Mouse (Mus musculus) 3134 (cell line): Measurements from ENCODE around the gene Magohb.
"Not testable (repeated sequence)": the region's sequence is repeated elsewhere in the genome, so short reads cannot be mapped to it uniquely, and the experiment has no call there.

Experiments used
- DNase-seq: peaks from one replicate; pipeline ENCODE4 v3.0.0-alpha.2; 2011; ENCODE audit warnings: low spot score; ENCODE audit not compliant: insufficient read length; ENCODE audit errors: extremely low read depth

Gene Magohb

DNA sequence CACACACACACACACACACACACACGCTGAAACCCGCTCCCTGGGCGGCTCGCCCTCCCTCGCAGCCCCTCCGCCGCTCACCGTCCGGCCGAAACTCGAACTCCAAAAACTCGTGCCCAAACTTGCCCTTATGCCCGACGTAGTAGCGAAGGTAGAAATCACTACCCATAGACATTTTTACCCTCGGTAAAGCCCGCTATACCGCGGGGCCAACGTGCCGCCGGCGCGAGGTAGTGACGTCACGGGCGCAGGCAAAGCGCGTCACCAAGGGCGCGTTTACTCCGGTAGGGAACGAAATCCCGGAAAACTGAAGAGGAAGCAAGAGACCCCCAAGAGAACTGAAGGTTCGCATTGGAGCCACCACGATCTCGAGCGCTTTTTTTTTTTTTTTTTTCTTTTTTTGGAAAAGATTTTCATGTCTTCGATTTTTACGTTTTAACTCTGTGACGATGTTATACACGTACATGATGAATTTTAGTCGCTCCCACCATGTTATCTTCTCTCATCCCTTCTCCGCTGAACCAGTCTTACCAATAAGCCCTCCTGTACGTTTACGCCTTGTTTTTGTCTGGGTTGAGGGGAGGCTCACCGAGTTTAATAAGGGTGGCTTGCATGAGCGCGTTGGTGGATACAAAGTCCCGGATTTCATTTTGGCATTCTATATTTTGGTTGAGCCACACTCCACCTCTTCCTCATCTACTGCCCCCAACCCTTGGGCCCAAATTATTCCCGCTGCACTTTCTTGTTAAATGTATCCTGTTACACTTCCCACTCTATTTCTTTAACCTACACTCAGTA is at the start of gene Magohb:
Magohb (minus strand) TSS at position 254 of the 798 bp plus-strand sequence.
- peak; percentile 74 for DNase-seq

DNA sequence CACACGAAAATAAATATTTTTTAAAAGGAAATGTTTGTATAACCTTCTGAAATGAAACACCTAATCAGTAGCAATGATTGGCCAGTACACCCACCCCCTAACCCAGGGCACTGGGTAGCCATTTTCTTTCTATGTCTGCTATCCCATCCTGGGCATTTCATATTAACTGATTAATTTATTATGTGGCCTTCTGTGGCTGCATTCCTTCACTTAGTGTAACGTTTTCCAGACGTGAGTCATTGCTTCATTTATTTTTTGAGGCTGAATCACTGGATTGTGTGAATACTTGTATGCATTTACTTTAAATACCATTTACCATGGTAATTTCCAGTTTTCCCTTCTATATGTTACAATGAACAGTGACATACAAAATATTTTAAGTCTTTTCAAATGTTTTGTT is 47.0 kb upstream of the Magohb start:
- peak; percentile 62 for DNase-seq

DNA sequence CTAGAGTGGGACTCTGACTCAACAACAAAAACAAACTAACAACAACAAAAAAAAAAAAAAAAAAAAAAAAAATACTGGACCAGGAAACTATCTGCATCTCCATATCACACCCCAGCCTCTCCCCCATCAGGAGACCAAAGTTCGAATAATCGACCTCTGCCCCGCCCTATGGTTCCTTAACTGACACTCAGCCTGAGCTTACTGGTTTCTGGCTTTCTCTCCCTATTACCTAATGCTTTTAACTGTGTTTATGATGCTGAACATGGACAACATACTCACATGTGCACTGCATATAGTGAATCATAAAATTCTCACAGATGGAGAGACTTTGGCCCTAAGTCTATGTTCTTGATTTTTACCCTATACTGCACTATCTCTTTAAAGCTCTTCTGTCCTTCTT is 46.3 kb upstream of the Magohb start:
- no peak for DNase-seq

DNA sequence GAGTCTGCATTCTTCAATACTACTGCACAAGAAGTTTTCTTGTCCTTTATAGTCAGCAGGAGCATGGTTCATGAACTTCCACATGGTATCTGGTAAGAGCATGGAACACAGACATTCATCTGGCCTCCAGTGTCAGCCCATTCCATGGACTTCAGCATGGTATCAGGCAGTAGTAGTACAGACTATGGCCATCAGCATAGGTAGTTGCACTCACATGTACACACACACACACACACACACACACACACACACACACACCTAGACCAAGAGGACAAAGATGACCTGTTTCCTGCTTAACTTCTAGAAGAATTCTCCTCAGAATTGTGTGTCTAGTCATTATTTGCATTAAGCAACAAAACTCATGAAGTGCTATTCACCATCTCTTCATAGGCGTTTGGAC is 45.7 kb upstream of the Magohb start:
- no peak for DNase-seq

DNA sequence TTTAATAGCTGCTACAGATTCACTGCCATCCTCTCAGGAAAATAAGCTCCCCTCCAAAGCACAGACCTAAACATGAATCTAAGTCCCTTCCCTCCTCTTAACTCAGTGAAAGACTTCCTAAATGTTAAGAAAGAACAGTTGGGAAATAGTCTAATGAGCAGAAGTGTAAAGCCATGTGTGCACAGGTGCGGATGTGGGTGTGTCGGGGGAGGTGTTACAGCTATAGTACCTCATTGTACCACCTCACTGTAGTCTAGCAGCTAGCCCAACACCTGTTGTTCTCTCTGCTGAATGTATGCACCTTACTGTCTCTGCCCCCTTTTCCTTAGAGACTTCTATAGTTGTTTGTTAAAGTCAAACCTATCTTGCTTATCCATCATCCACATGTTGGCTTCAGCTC is 34.0 kb upstream of the Magohb start:
- DNase-seq = no peak

DNA sequence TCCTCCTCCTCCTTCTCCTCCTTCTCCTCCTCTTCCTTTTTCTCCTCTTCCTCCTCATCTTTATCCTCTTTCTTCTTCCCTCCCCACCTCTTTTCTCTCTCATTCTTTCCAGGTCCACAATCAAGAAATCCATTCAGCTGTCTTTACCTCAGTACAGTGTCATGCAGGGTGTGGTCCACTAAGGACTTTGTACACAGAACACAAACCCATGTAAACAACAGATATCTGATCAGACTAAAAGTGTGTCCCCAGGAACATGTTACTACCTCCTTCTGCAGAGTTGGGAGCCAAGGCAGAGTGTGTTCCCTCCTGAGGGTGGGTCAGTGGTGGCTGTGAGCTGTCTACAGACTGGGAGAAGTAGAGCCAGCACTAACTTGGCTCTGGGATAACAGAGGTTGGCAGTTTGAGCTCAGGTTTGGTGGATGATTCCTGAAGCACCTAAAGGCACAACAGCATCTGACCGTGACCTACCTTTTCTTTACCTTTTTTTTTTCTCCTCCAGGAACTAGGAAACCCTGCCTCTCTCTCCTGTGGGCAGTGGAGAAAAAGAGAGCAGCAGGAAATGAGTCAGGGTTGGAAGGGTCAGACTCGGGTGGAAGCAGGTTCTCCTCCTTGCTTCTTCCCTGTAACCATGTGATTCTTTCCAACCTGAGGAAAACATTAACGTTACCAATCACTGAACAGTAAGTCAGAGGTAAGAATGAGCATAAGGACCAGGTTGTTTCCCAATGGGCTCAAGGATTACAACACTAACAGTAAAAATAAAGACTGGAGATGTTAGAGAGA is 29.0 kb upstream of the Magohb start:
- DNase-seq = no peak

DNA sequence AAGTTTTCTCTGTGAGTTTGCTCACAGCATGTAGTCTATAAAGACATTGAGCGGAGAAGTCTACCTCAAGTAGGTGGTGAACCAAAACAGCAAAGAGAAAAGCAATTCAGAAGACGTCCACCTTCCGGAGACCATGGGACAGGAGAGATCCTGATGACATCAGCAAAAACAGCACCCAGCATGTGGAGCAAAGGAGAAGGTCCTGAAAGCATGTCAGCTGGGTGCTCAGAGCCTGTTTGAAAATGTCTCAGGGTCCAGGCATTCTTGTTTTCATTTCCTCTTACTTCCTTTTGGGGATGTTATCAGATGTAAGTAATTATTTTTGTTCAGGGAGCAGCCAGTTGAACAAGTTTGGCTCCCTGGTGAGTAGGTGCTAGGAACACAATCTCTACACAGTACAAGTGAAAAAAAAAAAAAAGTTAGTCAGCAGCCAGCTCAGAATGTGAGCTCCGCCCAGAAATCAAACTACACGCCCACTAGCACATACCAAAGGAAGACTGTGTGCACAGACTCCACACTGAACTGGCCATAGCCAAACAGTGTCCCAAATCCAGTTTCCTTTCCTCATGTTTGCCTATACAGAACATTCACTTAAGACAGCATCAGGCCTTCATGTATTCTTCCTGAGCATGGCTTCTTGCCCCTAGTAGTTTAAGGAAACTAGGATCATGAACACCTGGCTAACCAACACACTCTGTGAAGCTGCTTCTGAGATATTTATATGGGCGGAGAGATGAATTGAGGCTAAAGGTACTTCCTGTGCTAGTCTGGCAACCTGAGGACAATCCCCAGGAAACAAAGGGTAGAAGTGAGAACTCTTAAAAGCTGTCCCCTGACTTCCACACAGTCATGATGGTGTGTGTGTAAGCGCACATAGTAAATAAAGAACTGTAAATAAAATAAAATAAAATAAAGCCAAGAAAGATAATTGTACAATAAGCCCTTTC is 23.4 kb upstream of the Magohb start:
- DNase-seq = peak; percentile 35

DNA sequence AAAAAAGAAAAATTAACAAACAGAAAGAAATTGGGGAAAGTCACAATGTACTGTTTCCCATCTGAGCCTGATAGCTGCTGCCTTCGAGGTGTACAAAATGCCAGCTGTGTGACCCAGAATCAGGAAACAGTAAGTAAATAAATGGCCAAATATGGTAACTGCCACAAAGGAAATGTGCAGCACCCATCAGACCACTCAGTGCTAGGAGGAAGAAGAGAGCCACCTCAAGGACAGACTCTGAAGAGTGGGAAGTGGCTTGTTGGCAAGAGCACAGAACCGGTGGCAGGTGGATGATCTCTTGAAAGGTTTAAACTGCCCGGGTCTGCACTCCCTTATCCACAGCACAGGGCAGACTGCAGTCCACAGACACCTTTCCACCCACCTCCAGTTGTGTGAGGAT is 15.0 kb upstream of the Magohb start:
- no peak for DNase-seq

DNA sequence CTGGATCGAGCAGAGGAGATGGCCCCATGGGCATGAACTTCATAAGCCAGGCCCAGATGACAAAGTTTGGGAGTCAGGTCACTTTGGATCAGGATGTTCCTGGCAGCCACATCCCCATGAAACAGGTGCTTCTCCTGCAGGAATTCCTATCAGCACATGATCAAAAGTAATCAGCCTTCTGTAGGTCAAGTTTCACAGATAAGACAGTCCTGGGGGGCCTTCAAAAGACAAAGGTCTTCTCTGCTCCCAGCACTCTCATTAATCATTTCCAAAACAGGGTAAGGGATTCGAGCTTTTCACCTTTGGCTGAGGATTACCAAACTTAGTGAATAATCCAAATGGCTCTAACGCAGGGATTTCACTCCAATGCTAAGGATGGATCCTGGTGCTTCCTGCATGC is 11.7 kb upstream of the Magohb start:
- DNase-seq = no peak

DNA sequence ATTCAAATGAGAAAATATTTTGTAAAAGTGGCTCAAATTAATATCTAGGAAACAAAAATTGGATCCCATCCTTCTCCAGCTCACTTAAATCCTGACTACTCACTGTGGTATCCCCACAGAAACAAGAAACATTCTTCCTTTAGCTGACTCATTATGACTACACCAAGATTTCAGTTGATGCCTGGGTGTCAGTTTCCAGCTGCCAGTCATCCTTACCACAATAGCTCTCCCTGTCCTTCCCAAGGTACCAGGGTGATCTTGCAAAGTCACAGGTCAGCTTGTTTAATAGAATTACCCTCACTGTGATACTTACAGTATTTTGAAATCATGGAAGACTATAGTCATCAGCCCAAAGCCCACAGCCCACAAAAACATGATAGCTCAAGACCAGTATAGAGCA is 5.5 kb upstream of the Magohb start:
- DNase-seq = peak; percentile 72

DNA sequence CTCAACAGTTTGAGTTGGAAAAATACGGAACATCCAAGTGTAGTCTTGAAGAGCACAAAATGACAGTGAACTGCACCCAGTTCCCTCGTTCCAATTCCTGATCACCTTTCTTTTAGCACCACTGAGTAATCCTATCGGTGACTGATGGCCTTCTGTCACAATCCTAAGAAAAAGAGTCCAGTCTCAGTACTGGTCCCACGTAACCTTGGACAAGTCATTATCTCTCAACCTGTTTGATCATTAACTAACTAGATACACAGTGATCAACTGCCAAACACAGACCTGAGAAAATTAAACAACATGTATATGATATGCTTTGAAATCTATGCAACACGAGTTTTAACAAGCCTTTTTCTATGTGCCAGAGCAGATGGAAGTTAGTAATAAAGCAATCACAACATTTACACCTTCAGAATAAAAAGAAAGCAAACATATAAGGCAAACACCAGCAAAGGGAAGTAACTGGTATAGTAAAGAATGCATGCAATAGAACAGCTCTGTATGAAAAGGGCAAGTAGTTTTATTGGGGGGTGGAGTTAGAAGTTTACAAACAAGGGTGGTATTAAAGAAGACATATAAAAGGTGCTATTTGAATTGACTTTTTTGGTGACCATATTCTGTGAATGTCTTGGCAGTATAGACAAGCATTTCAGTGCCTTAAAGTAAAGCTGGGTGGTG is 1.5 kb upstream of the Magohb start:
- no peak for DNase-seq

DNA sequence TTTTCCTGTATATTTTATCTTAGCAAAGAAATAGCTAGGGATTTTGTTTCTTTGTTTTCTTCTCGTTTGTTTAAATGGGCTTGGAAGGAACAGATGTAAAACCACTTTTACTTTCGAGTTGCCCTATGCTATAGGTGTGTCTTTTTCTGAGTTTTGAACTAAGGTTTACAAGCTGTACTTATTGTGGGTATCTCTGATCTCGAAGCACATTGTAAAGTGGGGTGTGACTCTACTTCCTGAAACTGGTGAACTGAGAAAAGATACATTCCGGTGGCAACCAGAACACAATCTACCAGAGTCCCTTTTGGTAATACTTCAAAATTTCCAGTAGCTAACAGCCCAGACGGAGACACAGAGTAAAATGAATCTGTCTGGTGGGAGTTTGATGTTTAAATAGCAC is 872 bp upstream of the Magohb start:
- DNase-seq = no peak

DNA sequence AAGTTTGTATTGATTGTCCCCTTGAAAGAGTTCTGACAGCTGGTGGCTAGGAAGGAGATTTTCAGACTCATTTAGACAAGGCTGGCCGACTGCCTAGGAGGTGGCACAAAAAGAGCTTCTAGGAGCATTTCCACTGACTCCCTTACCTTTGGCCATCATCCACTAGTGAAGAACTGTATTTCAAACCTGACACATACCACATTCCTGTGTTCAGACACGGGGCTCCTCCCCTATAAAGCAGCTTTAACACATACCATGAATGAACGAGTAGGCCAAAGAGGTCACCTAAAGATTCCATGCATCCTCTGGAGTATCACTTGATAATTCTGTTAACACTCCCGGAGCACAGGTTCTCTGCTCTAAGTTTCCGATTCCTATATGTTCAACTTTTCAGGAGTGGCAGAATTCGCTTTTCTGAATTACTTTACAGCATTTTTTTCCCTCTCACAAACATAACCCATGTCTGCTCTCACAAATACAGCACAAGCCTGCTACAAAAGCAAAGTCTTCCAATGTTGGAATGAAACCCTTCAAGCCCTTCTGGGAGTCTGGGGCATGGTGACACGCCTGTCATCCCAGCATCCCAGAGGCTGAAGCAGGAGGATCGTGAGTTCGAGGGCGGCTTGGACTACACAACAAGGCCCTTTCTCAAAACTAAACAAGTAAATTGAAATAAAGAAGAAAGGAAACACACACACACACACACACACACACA is 611 bp downstream of the Magohb start:
- no peak for DNase-seq

DNA sequence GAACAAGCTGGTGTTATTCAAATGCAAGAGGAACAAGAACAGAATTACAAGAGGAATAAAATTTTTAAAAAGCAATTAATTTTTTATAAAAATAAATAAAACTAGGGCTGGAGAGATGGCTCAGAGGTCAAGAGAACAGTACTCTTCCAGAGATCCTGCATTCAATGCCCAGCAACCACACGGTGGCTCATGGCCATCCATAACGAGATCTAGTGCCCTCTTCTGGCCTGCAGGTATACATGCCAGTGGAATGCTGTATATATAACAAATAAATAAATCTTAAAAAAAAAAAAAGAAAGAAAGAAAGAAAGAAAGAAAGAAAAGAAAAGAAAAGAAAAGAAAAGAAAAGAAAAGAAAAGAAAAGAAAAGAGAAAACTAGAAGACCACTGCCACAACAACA is 2.6 kb downstream of the Magohb start:
- DNase-seq = peak; percentile 20

DNA sequence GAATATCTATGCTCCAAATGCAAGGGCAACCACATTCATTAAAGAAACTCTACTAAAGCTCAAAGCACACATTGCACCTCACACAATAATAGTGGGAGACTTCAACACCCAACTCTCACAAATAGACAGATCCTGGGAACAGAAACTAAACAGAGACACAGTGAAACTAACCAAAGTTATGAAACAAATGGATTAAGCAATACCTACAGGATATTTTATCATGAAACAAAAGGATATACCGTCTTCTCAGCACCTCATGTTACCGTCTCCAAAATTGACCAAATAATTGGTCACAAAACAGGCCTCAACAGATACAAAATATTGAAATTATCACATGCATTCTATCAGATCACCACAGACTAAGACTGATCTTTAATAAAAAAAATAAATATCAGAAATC is 14.9 kb downstream of the Magohb start:
- not testable (repeated sequence) for DNase-seq

DNA sequence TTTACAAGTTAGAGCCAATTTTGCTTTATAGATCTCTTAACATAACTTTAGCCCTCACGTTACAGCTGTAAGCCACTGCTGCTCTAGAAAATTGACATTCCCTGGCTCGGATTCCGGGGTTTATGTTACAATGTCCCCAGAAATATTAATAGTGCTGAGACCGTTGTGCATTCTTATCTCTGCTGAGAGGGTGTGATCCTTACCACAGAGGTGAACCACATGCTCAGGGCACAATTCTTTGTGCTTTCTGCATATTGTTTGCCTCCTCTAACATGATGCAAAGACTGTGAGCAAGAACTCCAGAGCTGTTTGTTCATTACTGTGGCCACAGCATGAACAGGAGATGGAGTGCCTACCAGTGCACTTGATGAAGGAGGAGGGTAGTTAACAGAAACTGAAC is 16.4 kb downstream of the Magohb start:
- DNase-seq = no peak

DNA sequence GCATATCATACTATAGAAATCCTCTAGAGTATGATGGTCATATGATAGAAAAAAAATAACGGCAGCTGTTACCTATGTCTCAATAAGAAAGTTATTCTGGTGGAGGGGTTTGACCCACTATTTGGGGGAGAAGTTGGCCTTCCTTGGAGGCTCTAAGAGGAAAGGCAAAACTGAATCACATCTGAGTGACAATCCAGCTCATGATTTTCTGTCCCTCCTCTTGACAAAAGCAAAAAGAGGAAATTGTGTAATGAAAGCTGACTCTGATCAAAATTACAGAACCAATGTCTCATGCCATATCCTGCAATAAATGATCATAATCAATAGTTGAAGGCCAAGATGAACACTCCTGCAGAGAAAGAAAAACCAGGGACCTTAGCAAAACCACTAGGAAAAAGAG is 20.7 kb downstream of the Magohb start:
- no peak for DNase-seq

DNA sequence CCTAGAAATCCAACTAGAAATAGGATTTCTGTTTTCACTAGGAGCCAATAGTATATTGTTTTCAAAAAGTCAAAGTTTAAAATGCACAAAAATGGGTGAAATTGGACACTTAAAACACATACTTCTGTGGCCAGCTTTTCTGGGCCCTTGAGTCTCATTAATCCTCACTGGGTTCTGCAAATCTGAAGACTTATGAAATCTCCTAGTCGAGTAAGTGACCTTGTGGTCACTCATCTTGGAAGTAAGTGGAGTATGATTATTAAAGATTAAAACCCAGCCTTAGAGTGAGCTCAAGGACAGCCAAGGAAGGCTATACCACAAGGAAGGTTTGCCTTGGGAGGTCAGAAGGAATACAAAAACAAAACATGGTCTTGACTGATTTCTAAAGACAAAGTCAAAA is 22.7 kb downstream of the Magohb start:
- no peak for DNase-seq

DNA sequence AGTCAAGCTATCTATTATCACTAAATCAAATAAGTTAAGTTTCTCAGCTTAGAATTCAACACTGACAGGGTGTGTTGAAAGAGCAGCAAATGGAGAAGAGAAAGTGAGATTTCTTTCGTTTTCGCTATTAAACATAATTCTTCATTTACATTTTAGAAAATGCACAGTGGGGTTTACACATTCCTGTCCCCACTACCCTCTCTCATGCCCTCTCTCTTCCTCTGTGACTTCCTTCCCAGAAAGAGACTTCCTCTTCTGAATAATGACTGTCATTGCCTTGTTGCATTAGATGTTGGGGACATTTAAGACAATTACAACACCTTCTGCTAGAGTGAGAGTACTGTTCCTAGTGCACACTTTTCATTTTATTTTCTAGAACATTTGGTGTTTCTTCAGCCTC is 23.4 kb downstream of the Magohb start:
- no peak for DNase-seq

DNA sequence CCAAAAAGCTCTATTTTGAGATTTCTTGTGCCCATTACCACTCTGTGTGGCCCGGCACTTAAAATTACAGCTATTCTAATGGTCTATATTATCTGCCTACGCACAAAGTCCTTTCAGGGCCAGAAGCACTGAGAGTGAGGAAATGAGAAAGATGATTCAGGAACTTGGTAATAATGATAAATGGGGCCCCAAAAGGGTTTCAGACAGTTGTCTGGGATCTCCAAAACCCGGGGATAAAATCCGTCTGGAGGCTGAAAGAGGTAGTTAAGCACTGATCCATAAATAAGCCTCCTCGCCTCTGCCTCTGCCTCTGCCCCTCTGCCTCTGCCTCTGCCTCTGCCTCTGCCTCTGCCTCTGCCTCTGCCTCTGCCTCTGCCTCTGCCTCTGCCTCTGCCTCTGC is 28.9 kb downstream of the Magohb start:
- no peak for DNase-seq
